Mouse (Mus musculus) forebrain, embryonic 12.5 days (tissue): Measurements from ENCODE around the gene Cdk13. TPM values are rescaled to one million over a fixed set of nuclear protein-coding genes. Genes with fewer than 3 reads are reported as not detected.
A peak's percentile ranks its signal among the peaks of the same experiment; 100 is the strongest.

ENCODE experiments used
- ATAC-seq: fragments of 200-750 bp; cut with Nextera tagmentation; 2 replicates; pipeline ENCODE4 v1.8.0; 2017; ENCODE audit warnings: moderate TSS enrichment; ENCODE audit not compliant: low FRiP score
- H3K27ac ChIP-seq: fragments of 300-500 bp; sonication (generic); 2 replicates; pipeline ENCODE4 v1.5.1; 2016; ENCODE audit warnings: mild to moderate bottlenecking
- H3K27me3 ChIP-seq: fragments of 300-500 bp; sonication (generic); 2 replicates; pipeline ENCODE4 v1.6.1; 2016; ENCODE audit warnings: mild to moderate bottlenecking
- H3K36me3 ChIP-seq: fragments of 300-500 bp; sonication (generic); replicated peaks from 2 replicates; pipeline ENCODE4 v1.6.1; 2016; ENCODE audit warnings: mild to moderate bottlenecking
- H3K4me1 ChIP-seq: fragments of 300-500 bp; sonication (generic); 2 replicates; pipeline ENCODE4 v1.6.1; 2016
- H3K4me2 ChIP-seq: fragments of 300-500 bp; sonication (generic); 2 replicates; pipeline ENCODE4 v1.6.1; 2016; ENCODE audit warnings: mild to moderate bottlenecking, moderate library complexity
- H3K4me3 ChIP-seq: fragments of 300-500 bp; sonication (generic); replicated peaks from 2 replicates; pipeline ENCODE4 v1.5.1; 2016; ENCODE audit warnings: mild to moderate bottlenecking
- H3K9ac ChIP-seq: fragments of 300-500 bp; sonication (generic); 2 replicates; pipeline ENCODE4 v1.6.1; 2016; ENCODE audit warnings: mild to moderate bottlenecking
- H3K9me3 ChIP-seq: fragments of 300-500 bp; sonication (generic); 2 replicates; pipeline ENCODE4 v1.6.1; 2016
- WGBS: fragments of 180-500 bp; shearing (Covaris S2); methylation state at CpG from one replicate; pipeline ENCODE4 v1.1.7; 2016; 5-methylcytosine and 5-hydroxymethylcytosine counted together
- polyA plus RNA-seq: library from polyadenylated mRNA; unstranded; fragments of >200 nt; fragmentation: Nextera tagmentation; extraction: Ambion mirVana; gene quantifications from 2 replicates; pipeline ENCODE4 v1.2.1, GENCODE M21; 2016

The Cdk13 gene
- polyA plus RNA-seq, 1 experiment from 2014 or later: 27.7 TPM

GRCm38 (mm10) chr13:17803331-17804057 lies 1.4 kb downstream of the Cdk13 start:
- under 1% methylated on average over 82 of the region's 85 CpGs for WGBS
- Histone ChIP-seq H3K36me3 (no peaks in the 10 kb centered on the region), H3K9me3 (no peaks in the 10 kb centered on the region), H3K27ac (peak overlapping the region; percentile 98), H3K4me3 (peak overlapping the region; percentile 100), H3K4me2 (peak overlapping the region; percentile 91), H3K9ac (peak overlapping the region; percentile 99), H3K27me3 (no peaks in the 10 kb centered on the region), H3K4me1 (peaks cover 14% of the 10 kb centered on the region)
- peak; percentile 52 for ATAC-seq

- peak overlapping the region; percentile 99 for H3K9ac ChIP-seq
- WGBS: 9% methylated on average over 3 of the region's 3 CpGs
- H3K4me2 ChIP-seq: peak overlapping the region; percentile 91
- H3K4me1 ChIP-seq: peaks cover 14% of the 10 kb centered on the region
- H3K9me3 ChIP-seq: no peaks in the 10 kb centered on the region
- no peak for ATAC-seq
- H3K27me3 ChIP-seq: no peaks in the 10 kb centered on the region
- H3K27ac ChIP-seq: peak overlapping the region; percentile 98
- peak overlapping the region; percentile 100 for H3K4me3 ChIP-seq
- H3K36me3 ChIP-seq: no peaks in the 10 kb centered on the region
Observed at GRCm38 (mm10) chr13:17802880-17803279, 2.0 kb downstream of the Cdk13 start.

- Histone ChIP-seq H3K4me1 (peaks cover 14% of the 10 kb centered on the region), H3K4me3 (no peak overlapping the region), H3K9me3 (no peaks in the 10 kb centered on the region), H3K9ac (no peak overlapping the region), H3K27ac (no peak overlapping the region), H3K4me2 (no peak overlapping the region), H3K27me3 (no peaks in the 10 kb centered on the region), H3K36me3 (no peaks in the 10 kb centered on the region)
- 86% methylated on average over 2 of the region's 2 CpGs for WGBS
- no peak for ATAC-seq
Observed at GRCm38 (mm10) chr13:17799735-17800134, 5.2 kb downstream of the Cdk13 start.

GRCm38 (mm10) chr13:17795757-17796456 lies 9.0 kb downstream of the Cdk13 start:
- 87% methylated on average over 3 of the region's 3 CpGs for WGBS
- H3K4me3 ChIP-seq: no peak overlapping the region
- no peaks in the 10 kb centered on the region for H3K27me3 ChIP-seq
- H3K9me3 ChIP-seq: no peaks in the 10 kb centered on the region
- H3K27ac ChIP-seq: no peak overlapping the region
- no peaks in the 10 kb centered on the region for H3K36me3 ChIP-seq
- H3K4me1 ChIP-seq: peaks cover 4% of the 10 kb centered on the region; the same call in 1 of the 2 replicates
- no peak overlapping the region for H3K9ac ChIP-seq
- no peak for ATAC-seq
- no peak overlapping the region for H3K4me2 ChIP-seq

GRCm38 (mm10) chr13:17783643-17784042 lies 21.3 kb downstream of the Cdk13 start:
- 95% methylated on average over 5 of the region's 5 CpGs for WGBS
- H3K4me2 ChIP-seq: no peak overlapping the region
- H3K36me3 ChIP-seq: no peaks in the 10 kb centered on the region
- no peaks in the 10 kb centered on the region for H3K4me1 ChIP-seq
- no peak overlapping the region for H3K27ac ChIP-seq
- H3K9me3 ChIP-seq: no peaks in the 10 kb centered on the region
- no peak overlapping the region for H3K9ac ChIP-seq
- ATAC-seq: no peak
- no peaks in the 10 kb centered on the region for H3K27me3 ChIP-seq
- no peak overlapping the region for H3K4me3 ChIP-seq

- ATAC-seq: no peak
- H3K4me3 ChIP-seq: no peak overlapping the region
- no peak overlapping the region for H3K9ac ChIP-seq
- H3K36me3 ChIP-seq: peaks cover 5% of the 10 kb centered on the region; the same call in 1 of the 2 replicates
- H3K4me2 ChIP-seq: no peak overlapping the region
- H3K27ac ChIP-seq: no peak overlapping the region
- WGBS: 89% methylated on average over 2 of the region's 2 CpGs
- no peaks in the 10 kb centered on the region for H3K27me3 ChIP-seq
- H3K4me1 ChIP-seq: no peaks in the 10 kb centered on the region
- peaks cover 6% of the 10 kb centered on the region for H3K9me3 ChIP-seq
Observed at GRCm38 (mm10) chr13:17779923-17780322, 25.0 kb downstream of the Cdk13 start.

GRCm38 (mm10) chr13:17776303-17776702 lies 28.6 kb downstream of the Cdk13 start:
- Histone ChIP-seq H3K36me3 (peaks cover 14% of the 10 kb centered on the region), H3K4me3 (no peak overlapping the region), H3K9me3 (peaks cover 6% of the 10 kb centered on the region), H3K4me1 (no peaks in the 10 kb centered on the region), H3K9ac (no peak overlapping the region), H3K4me2 (no peak overlapping the region), H3K27me3 (no peaks in the 10 kb centered on the region), H3K27ac (no peak overlapping the region)
- ATAC-seq: no peak
- 93% methylated on average over 1 of the region's 1 CpGs for WGBS

GRCm38 (mm10) chr13:17775364-17775763 lies 29.5 kb downstream of the Cdk13 start:
- no peaks in the 10 kb centered on the region for H3K4me1 ChIP-seq
- ATAC-seq: no peak
- H3K9me3 ChIP-seq: peaks cover 6% of the 10 kb centered on the region
- H3K36me3 ChIP-seq: peaks cover 14% of the 10 kb centered on the region
- no peak overlapping the region for H3K27ac ChIP-seq
- H3K4me2 ChIP-seq: no peak overlapping the region
- no peak overlapping the region for H3K4me3 ChIP-seq
- no peak overlapping the region for H3K9ac ChIP-seq
- H3K27me3 ChIP-seq: no peaks in the 10 kb centered on the region

GRCm38 (mm10) chr13:17773112-17773511 lies 31.8 kb downstream of the Cdk13 start:
- H3K9ac ChIP-seq: no peak overlapping the region
- H3K27ac ChIP-seq: no peak overlapping the region
- no peaks in the 10 kb centered on the region for H3K4me1 ChIP-seq
- no peak for ATAC-seq
- H3K9me3 ChIP-seq: peaks cover 3% of the 10 kb centered on the region
- H3K36me3 ChIP-seq: peaks cover 12% of the 10 kb centered on the region
- no peak overlapping the region for H3K4me3 ChIP-seq
- no peak overlapping the region for H3K4me2 ChIP-seq
- no peaks in the 10 kb centered on the region for H3K27me3 ChIP-seq

GRCm38 (mm10) chr13:17772574-17772973 lies 32.3 kb downstream of the Cdk13 start:
- H3K4me1 ChIP-seq: no peaks in the 10 kb centered on the region
- H3K9me3 ChIP-seq: no peaks in the 10 kb centered on the region
- H3K4me3 ChIP-seq: no peak overlapping the region
- no peak overlapping the region for H3K9ac ChIP-seq
- H3K4me2 ChIP-seq: no peak overlapping the region
- H3K36me3 ChIP-seq: peaks cover 9% of the 10 kb centered on the region
- H3K27me3 ChIP-seq: no peaks in the 10 kb centered on the region
- no peak for ATAC-seq
- 0 out of 2 replicates have a peak overlapping the region, but pooled peaks have one; percentile 26 for H3K27ac ChIP-seq
- 68% methylated on average over 6 of the region's 6 CpGs for WGBS

- H3K4me1 ChIP-seq: no peaks in the 10 kb centered on the region
- ATAC-seq: no peak
- peaks cover 15% of the 10 kb centered on the region for H3K36me3 ChIP-seq
- no peak overlapping the region for H3K27ac ChIP-seq
- H3K9me3 ChIP-seq: no peaks in the 10 kb centered on the region
- H3K4me2 ChIP-seq: no peak overlapping the region
- no peaks in the 10 kb centered on the region for H3K27me3 ChIP-seq
- no peak overlapping the region for H3K4me3 ChIP-seq
- H3K9ac ChIP-seq: no peak overlapping the region
- WGBS: 97% methylated on average over 1 of the region's 1 CpGs
Observed at GRCm38 (mm10) chr13:17762405-17762804, 42.5 kb downstream of the Cdk13 start.

GRCm38 (mm10) chr13:17754997-17755396 lies 49.9 kb downstream of the Cdk13 start:
- WGBS: 83% methylated on average over 4 of the region's 4 CpGs

GRCm38 (mm10) chr13:17728798-17729197 lies 76.1 kb downstream of the Cdk13 start:
- H3K4me2 ChIP-seq: no peak overlapping the region
- no peak overlapping the region for H3K9ac ChIP-seq
- H3K36me3 ChIP-seq: peaks cover 8% of the 10 kb centered on the region
- no peak overlapping the region for H3K27ac ChIP-seq
- H3K4me3 ChIP-seq: no peak overlapping the region
- ATAC-seq: no peak
- H3K4me1 ChIP-seq: no peaks in the 10 kb centered on the region
- H3K9me3 ChIP-seq: no peaks in the 10 kb centered on the region
- H3K27me3 ChIP-seq: no peaks in the 10 kb centered on the region
- 89% methylated on average over 3 of the region's 3 CpGs for WGBS

More at GRCm38 (mm10) chr13:17754997-17755396, 49.9 kb downstream of the Cdk13 start:
- Histone ChIP-seq H3K4me1 (no peaks in the 10 kb centered on the region), H3K27ac (no peak overlapping the region), H3K9me3 (no peaks in the 10 kb centered on the region), H3K4me3 (no peak overlapping the region), H3K4me2 (no peak overlapping the region), H3K27me3 (no peaks in the 10 kb centered on the region), H3K9ac (no peak overlapping the region), H3K36me3 (peaks cover 9% of the 10 kb centered on the region; the same call in 1 of the 2 replicates)
- ATAC-seq: no peak
